Mouse (Mus musculus): ENCODE results near the gene Gm14435.
"Not testable (repeated sequence)": the region's sequence is repeated elsewhere in the genome, so short reads cannot be mapped to it uniquely, and the experiment has no call there.

Gm14435 gene

GRCm38 (mm10) chr2:176423294-176423693, at the start of gene Gm14435:
Gm14435 (plus strand) TSS chr2:176423594.
- not testable (repeated sequence) for DNase-seq (ENCODE audit: low spot score)
